Mouse (Mus musculus): ENCODE results near the gene Ptpn12. TPM values are rescaled to one million over a fixed set of nuclear protein-coding genes. Genes with fewer than 3 reads are reported as not detected.
A peak's percentile ranks its signal among the peaks of the same experiment; 100 is the strongest.
"Not testable (repeated sequence)": the region's sequence is repeated elsewhere in the genome, so short reads cannot be mapped to it uniquely, and the experiment has no call there.

The Ptpn12 gene
- total and polyA plus RNA-seq, 2 experiments from 2014 or later, result 11.6 to 23.8 TPM

DNA sequence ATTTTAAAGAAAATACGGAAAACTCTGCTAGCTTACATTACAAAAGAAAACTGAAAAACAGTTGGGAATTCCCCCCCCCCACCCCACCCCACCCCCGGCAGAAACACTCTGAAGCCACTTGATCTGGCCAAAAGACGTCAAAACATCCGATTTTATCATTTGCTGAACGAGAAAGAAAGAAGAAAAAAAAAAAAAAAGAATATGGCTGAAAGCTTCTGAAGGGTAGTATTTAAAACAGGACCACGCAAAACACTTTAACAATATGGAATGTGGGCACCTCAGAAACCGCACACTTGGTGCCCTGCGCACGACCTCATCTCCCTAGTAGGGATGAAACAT lies 105.2 kb downstream of the Ptpn12 start:
- ATAC-seq (ENCODE audit: insufficient read depth, low read depth) (no peak), DNase-seq (ENCODE audit: low spot score) (no peak)
- peak overlapping the region; percentile 97 for H3K4me3 ChIP-seq (ENCODE audit: low read depth, low read length)
- WGBS, result under 1% methylated on average over 9 of the region's 9 CpGs
- TF ChIP-seq EP300 (IDR thresholded peaks at IDR 0.05; ENCODE audit: low read depth) (no peak), CTCF (IDR thresholded peaks at IDR 0.05; ENCODE audit: low read depth) (no peak)
- H3K27ac ChIP-seq (ENCODE audit: low read depth), result peak overlapping the region; percentile 98
- no peaks in the 10 kb centered on the region for H3K36me3 ChIP-seq (replicated peaks; ENCODE audit: control insufficient read depth, insufficient read depth, low read length)
- H3K9ac ChIP-seq (replicated peaks; ENCODE audit: low read depth, low read length), result peak overlapping the region; percentile 98
- peaks cover 29% of the 10 kb centered on the region for H3K4me1 ChIP-seq (ENCODE audit: control insufficient read depth, insufficient read depth)
- H3K9me3 ChIP-seq (replicated peaks; ENCODE audit: control insufficient read depth, low read length), result no peaks in the 10 kb centered on the region
- peak overlapping the region; percentile 82 for H3K4me2 ChIP-seq (ENCODE audit: low read depth, low read length)
- no peaks in the 10 kb centered on the region for H3K27me3 ChIP-seq (ENCODE audit: control insufficient read depth, insufficient read depth, low read length)

DNA sequence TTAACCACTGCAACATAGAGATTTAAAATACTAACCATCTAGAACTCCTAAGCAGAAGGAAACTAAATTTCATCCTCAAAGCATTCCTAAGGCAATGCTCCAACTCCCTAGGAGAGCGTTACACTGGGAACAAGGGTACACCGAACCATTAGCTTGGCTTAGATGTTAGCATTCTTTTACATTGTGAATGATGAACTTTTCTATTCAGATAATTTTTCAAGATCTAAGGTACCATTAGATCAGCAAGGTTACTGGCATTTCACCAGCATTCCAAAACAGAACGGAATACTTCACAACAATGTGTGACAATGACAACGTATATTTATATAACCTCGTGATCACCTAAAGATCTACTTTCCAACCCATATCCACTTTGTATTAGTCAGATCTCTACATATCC lies 105.6 kb downstream of the Ptpn12 start:
- Histone ChIP-seq H3K9me3 (replicated peaks; ENCODE audit: control insufficient read depth, low read length) (no peaks in the 10 kb centered on the region), H3K36me3 (replicated peaks; ENCODE audit: control insufficient read depth, insufficient read depth, low read length) (no peaks in the 10 kb centered on the region), H3K27me3 (ENCODE audit: control insufficient read depth, insufficient read depth, low read length) (no peaks in the 10 kb centered on the region), H3K27ac (ENCODE audit: low read depth) (peak overlapping the region; percentile 98), H3K4me1 (ENCODE audit: control insufficient read depth, insufficient read depth) (peaks cover 31% of the 10 kb centered on the region), H3K9ac (replicated peaks; ENCODE audit: low read depth, low read length) (peak overlapping the region; percentile 98), H3K4me3 (ENCODE audit: low read depth, low read length) (peak overlapping the region; percentile 97), H3K4me2 (ENCODE audit: low read depth, low read length) (peak overlapping the region; percentile 82)
- no peak for ATAC-seq (ENCODE audit: insufficient read depth, low read depth)
- no peak for DNase-seq (ENCODE audit: low spot score)
- TF ChIP-seq CTCF (IDR thresholded peaks at IDR 0.05; ENCODE audit: low read depth), result no peak
- TF ChIP-seq EP300 (IDR thresholded peaks at IDR 0.05; ENCODE audit: low read depth), result no peak
- 4% methylated on average over 5 of the region's 5 CpGs for WGBS

DNA sequence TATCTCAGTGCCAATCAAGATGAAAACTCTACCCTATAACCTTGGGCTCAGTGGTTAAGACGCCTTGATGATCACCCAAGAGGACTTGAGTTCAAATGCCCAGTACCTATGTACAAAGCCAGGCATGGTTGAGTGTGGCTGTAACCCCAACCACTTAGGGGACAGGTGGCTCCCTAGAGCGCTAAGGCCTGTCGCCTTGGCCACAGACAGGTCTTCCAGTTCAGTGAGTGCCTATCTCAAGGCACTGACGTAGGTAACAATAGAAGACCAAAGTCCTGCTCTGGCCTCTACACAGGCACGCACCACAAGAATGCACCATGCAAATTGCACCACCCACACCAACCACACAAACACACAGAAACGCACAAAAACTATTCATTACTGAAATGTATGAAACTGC lies 108.8 kb downstream of the Ptpn12 start:
- Histone ChIP-seq H3K9me3 (replicated peaks; ENCODE audit: control insufficient read depth, low read length) (no peaks in the 10 kb centered on the region), H3K4me2 (ENCODE audit: low read depth, low read length) (no peak overlapping the region), H3K36me3 (replicated peaks; ENCODE audit: control insufficient read depth, insufficient read depth, low read length) (no peaks in the 10 kb centered on the region), H3K4me3 (ENCODE audit: low read depth, low read length) (no peak overlapping the region), H3K9ac (replicated peaks; ENCODE audit: low read depth, low read length) (no peak overlapping the region), H3K27ac (ENCODE audit: low read depth) (no peak overlapping the region; the same call in 1 of the 2 replicates), H3K27me3 (ENCODE audit: control insufficient read depth, insufficient read depth, low read length) (no peaks in the 10 kb centered on the region), H3K4me1 (ENCODE audit: control insufficient read depth, insufficient read depth) (peaks cover 32% of the 10 kb centered on the region)
- 75% methylated on average over 6 of the region's 6 CpGs for WGBS
- DNase-seq (ENCODE audit: low spot score), result no peak
- no peak for ATAC-seq (ENCODE audit: insufficient read depth, low read depth)
- TF ChIP-seq EP300 (IDR thresholded peaks at IDR 0.05; ENCODE audit: low read depth), result no peak
- TF ChIP-seq CTCF (IDR thresholded peaks at IDR 0.05; ENCODE audit: low read depth), result no peak

DNA sequence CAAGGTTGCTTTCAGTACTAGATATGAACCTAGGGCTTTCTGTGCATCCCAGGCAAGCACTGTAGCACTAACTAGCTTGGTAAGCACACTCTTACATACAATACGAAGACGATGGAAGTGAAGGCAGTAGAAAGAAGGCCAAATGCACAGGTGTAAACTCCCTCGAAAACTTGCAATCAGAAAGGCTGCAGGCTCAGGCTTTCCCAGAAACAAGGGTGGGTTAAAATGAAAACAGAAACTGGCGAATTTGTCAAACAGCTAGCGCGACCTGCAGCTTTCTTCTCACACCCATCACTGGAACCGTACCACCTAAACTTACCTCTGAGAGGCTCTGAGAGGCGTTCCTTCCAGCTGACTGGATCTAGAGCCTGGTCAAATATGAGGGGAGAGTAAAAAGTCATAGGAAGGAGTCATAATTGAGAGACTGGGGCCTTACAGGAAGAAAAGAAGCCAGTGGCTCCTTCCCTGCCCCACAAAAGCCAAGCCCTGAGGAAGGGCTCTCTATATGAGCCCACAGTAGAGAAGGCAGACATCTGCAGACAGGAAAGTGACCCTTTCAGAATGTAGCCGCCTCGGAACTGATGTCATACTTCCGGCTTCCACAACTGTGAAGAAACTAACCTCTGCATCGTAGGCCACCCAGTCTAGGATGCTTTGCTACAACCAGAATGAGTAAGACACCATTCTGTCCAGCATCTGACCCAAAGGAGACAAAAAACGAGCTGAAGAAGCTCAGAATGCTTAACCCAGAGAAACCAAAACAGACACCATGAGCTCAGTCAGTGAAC lies 110.6 kb downstream of the Ptpn12 start:
- H3K9me3 ChIP-seq (replicated peaks; ENCODE audit: control insufficient read depth, low read length), result no peaks in the 10 kb centered on the region
- no peaks in the 10 kb centered on the region for H3K36me3 ChIP-seq (replicated peaks; ENCODE audit: control insufficient read depth, insufficient read depth, low read length)
- DNase-seq (ENCODE audit: low spot score) (no peak), ATAC-seq (ENCODE audit: insufficient read depth, low read depth) (peak; percentile 34; the same call in 1 of the 2 replicates)
- peaks cover 49% of the 10 kb centered on the region for H3K4me1 ChIP-seq (ENCODE audit: control insufficient read depth, insufficient read depth)
- H3K27ac ChIP-seq (ENCODE audit: low read depth), result peak overlapping the region; percentile 83
- WGBS, result 44% methylated on average over 13 of the region's 13 CpGs
- H3K4me2 ChIP-seq (ENCODE audit: low read depth, low read length), result peak overlapping the region; percentile 47
- TF ChIP-seq CTCF (IDR thresholded peaks at IDR 0.05; ENCODE audit: low read depth) (no peak), EP300 (IDR thresholded peaks at IDR 0.05; ENCODE audit: low read depth) (no peak)
- peak overlapping the region; percentile 12; the same call in 1 of the 2 replicates for H3K4me3 ChIP-seq (ENCODE audit: low read depth, low read length)
- H3K9ac ChIP-seq (replicated peaks; ENCODE audit: low read depth, low read length), result no peak overlapping the region
- no peaks in the 10 kb centered on the region for H3K27me3 ChIP-seq (ENCODE audit: control insufficient read depth, insufficient read depth, low read length)

DNA sequence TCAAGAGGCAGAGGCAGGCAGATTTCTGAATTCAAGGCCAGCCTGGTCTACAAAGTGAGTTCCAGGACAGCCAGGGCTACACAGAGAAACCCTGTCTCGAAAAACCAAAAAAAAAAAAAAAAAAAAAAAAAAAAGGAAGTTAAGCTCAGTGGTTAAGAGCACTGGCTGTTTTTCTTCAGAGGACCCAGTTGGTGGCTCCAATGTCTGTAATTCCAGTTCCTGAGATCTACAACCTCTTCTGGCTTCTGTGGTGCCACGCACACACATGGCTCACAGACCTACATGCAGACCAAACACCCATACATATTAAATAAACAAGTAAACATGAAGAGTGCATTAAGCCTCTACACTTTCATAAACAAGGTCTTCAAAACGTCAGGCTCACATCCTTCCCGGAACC lies 111.9 kb downstream of the Ptpn12 start:
- H3K36me3 ChIP-seq (replicated peaks; ENCODE audit: control insufficient read depth, insufficient read depth, low read length); H3K9me3 ChIP-seq (replicated peaks; ENCODE audit: control insufficient read depth, low read length); H3K27ac ChIP-seq (ENCODE audit: low read depth); H3K4me3 ChIP-seq (ENCODE audit: low read depth, low read length); DNase-seq (ENCODE audit: low spot score); H3K27me3 ChIP-seq (ENCODE audit: control insufficient read depth, insufficient read depth, low read length); H3K9ac ChIP-seq (replicated peaks; ENCODE audit: low read depth, low read length); ATAC-seq (ENCODE audit: insufficient read depth, low read depth); H3K4me2 ChIP-seq (ENCODE audit: low read depth, low read length): not testable (repeated sequence)
- WGBS, result 76% methylated on average over 3 of the region's 4 CpGs
- peaks cover 57% of the 10 kb centered on the region for H3K4me1 ChIP-seq (ENCODE audit: control insufficient read depth, insufficient read depth)

DNA sequence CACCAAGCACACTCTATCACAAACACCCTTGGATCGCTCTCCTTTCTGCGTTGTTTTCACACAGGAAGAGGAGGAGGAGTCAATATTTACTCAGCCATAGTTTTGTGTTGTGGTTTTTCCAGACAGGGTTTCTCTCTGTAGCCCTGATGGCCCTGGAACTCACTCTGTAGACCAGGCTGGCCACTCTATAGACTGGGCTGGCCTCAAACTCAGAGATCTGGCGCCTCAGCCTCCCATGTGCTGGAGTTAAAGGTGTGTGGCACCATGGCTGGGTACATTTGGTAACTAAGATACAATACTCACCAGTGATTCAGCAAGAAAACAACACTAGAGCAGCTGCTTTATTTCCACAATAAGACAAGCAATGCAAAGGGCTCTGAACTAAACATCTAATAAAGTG lies 113.2 kb downstream of the Ptpn12 start:
- no peak overlapping the region for H3K4me2 ChIP-seq (ENCODE audit: low read depth, low read length)
- H3K9ac ChIP-seq (replicated peaks; ENCODE audit: low read depth, low read length), result no peak overlapping the region
- DNase-seq (ENCODE audit: low spot score) (no peak), ATAC-seq (ENCODE audit: insufficient read depth, low read depth) (no peak)
- H3K27me3 ChIP-seq (ENCODE audit: control insufficient read depth, insufficient read depth, low read length), result no peaks in the 10 kb centered on the region
- H3K4me3 ChIP-seq (ENCODE audit: low read depth, low read length), result no peak overlapping the region
- H3K4me1 ChIP-seq (ENCODE audit: control insufficient read depth, insufficient read depth), result peaks cover 59% of the 10 kb centered on the region
- H3K36me3 ChIP-seq (replicated peaks; ENCODE audit: control insufficient read depth, insufficient read depth, low read length), result no peaks in the 10 kb centered on the region
- no peak for TF ChIP-seq CTCF (IDR thresholded peaks at IDR 0.05; ENCODE audit: low read depth)
- TF ChIP-seq EP300 (IDR thresholded peaks at IDR 0.05; ENCODE audit: low read depth), result no peak
- H3K27ac ChIP-seq (ENCODE audit: low read depth), result peak overlapping the region; percentile 67
- 90% methylated on average over 3 of the region's 3 CpGs for WGBS
- H3K9me3 ChIP-seq (replicated peaks; ENCODE audit: control insufficient read depth, low read length), result no peaks in the 10 kb centered on the region

Measured in heart, postnatal 0 days (tissue).